11 mouse cellular contexts compared by ENCODE assay signal in the genomic region with DNA sequence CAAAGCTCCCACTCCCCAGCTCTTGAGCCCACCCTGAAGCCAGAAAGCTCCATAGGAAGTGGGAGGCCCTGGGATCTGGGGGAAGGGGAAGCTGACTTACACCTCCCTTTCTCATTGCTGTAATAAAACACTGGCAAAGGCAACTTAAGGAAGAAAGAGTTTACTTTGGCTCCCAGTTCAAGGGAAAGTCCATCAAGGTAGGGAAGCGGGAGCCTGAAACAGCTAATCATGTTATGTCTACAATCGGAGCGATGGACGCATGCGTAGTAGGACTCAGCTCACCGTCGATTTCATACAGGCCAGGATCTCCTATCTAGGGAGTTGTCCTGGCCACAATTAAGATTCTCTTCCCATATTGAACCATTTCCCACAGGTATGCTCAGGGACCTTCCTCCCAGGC. TPM values are rescaled to one million over a fixed set of nuclear protein-coding genes. Genes with fewer than 3 reads are reported as not detected.
DNase-seq lines count a peak whose midpoint lies in the region; ATAC-seq and TF ChIP-seq lines count a peak whose summit lies in the region.
"Had no signal": no experiment of that assay in that cellular context is flagged by ENCODE, and none has a peak within 500 bp of the region (broad histone marks: within the 10 kb centered on the region; RNA-seq: fewer than 3 reads in every experiment).

No protein-coding gene starts in this region.

- H3K4me3 ChIP-seq in hindbrain, embryonic 15.5 days = no peak overlapping the region
- no peak overlapping the region for H3K4me3 ChIP-seq in hindbrain, embryonic 11.5 days (ENCODE audit: low read depth, low read length)
- no peak overlapping the region for H3K4me3 ChIP-seq in embryonic facial prominence, embryonic 15.5 days (replicated peaks)
- no peak overlapping the region for H3K4me3 ChIP-seq in hindbrain, postnatal 0 days (ENCODE audit: low read length)
- H3K4me3 ChIP-seq in forebrain, embryonic 14.5 days (ENCODE audit: low read depth, low read length) = no peak overlapping the region
- H3K4me3 ChIP-seq: liver, embryonic 12.5 days; neural tube, embryonic 13.5 days had no signal

- TF ChIP-seq CTCF in hindbrain, postnatal 0 days (IDR thresholded peaks at IDR 0.05; ENCODE audit: low read depth) = no peak

- no peak for ATAC-seq in hindbrain, embryonic 15.5 days (ENCODE audit: low FRiP score, low read depth)
- ATAC-seq in hindbrain, embryonic 11.5 days (ENCODE audit: low FRiP score) = no peak
- no peak for ATAC-seq in embryonic facial prominence, embryonic 15.5 days (ENCODE audit: insufficient number of reproducible peaks, low FRiP score, low TSS enrichment, low read depth)
- ATAC-seq in hindbrain, postnatal 0 days = no peak
- no peak for ATAC-seq in forebrain, embryonic 14.5 days

- 0 out of 2 replicates have a peak, but pooled peaks cover 6% of the 10 kb centered on the region for H3K4me1 ChIP-seq in hindbrain, embryonic 15.5 days (replicated peaks)
- H3K4me1 ChIP-seq in hindbrain, embryonic 11.5 days (replicated peaks; ENCODE audit: control insufficient read depth, insufficient read depth, low read length) = no peaks in the 10 kb centered on the region
- peaks cover 26% of the 10 kb centered on the region for H3K4me1 ChIP-seq in embryonic facial prominence, embryonic 15.5 days
- H3K4me1 ChIP-seq in hindbrain, postnatal 0 days (ENCODE audit: insufficient read depth, low read length) = no peaks in the 10 kb centered on the region
- no peaks in the 10 kb centered on the region for H3K4me1 ChIP-seq in forebrain, embryonic 14.5 days (ENCODE audit: control insufficient read depth, insufficient read depth, low read length)

- 98% methylated on average over 7 of the region's 7 CpGs for WGBS in hindbrain, embryonic 15.5 days
- WGBS in hindbrain, embryonic 11.5 days = 89% methylated on average over 7 of the region's 7 CpGs
- 93% methylated on average over 7 of the region's 7 CpGs for WGBS in embryonic facial prominence, embryonic 15.5 days
- 83% methylated on average over 7 of the region's 7 CpGs for WGBS in hindbrain, postnatal 0 days
- WGBS in forebrain, embryonic 14.5 days = 98% methylated on average over 7 of the region's 7 CpGs

- peak overlapping the region; percentile 72 for H3K27ac ChIP-seq in hindbrain, embryonic 15.5 days (replicated peaks)
- no peak overlapping the region for H3K27ac ChIP-seq in hindbrain, embryonic 11.5 days (ENCODE audit: low read depth, low read length)
- peak overlapping the region; percentile 80 for H3K27ac ChIP-seq in embryonic facial prominence, embryonic 15.5 days (replicated peaks)
- H3K27ac ChIP-seq in hindbrain, postnatal 0 days = peak overlapping the region; percentile 72; the same call in 1 of the 2 replicates
- H3K27ac ChIP-seq in forebrain, embryonic 14.5 days (ENCODE audit: low read depth, low read length) = no peak overlapping the region
- H3K27ac ChIP-seq: liver, embryonic 12.5 days had no signal

- H3K9ac ChIP-seq in hindbrain, embryonic 15.5 days = no peak overlapping the region
- no peak overlapping the region for H3K9ac ChIP-seq in hindbrain, embryonic 11.5 days (ENCODE audit: low read depth, low read length)
- no peak overlapping the region for H3K9ac ChIP-seq in embryonic facial prominence, embryonic 15.5 days
- no peak overlapping the region for H3K9ac ChIP-seq in hindbrain, postnatal 0 days (replicated peaks; ENCODE audit: low read length)
- no peak overlapping the region for H3K9ac ChIP-seq in forebrain, embryonic 14.5 days (ENCODE audit: low read length)
- H3K9ac ChIP-seq: liver, embryonic 12.5 days; neural tube, embryonic 13.5 days had no signal

- H3K4me2 ChIP-seq in hindbrain, embryonic 15.5 days = no peak overlapping the region
- H3K4me2 ChIP-seq in hindbrain, embryonic 11.5 days (replicated peaks; ENCODE audit: low read depth, low read length) = no peak overlapping the region
- no peak overlapping the region for H3K4me2 ChIP-seq in embryonic facial prominence, embryonic 15.5 days (replicated peaks)
- H3K4me2 ChIP-seq in hindbrain, postnatal 0 days (ENCODE audit: low read depth, low read length) = no peak overlapping the region
- H3K4me2 ChIP-seq in forebrain, embryonic 14.5 days (ENCODE audit: low read length) = no peak overlapping the region
- H3K4me2 ChIP-seq: heart, embryonic 11.5 days; liver, embryonic 12.5 days; neural tube, embryonic 13.5 days had no signal

- no peak for DNase-seq in hindbrain, embryonic 11.5 days (ENCODE audit: low spot score)
- DNase-seq in hindbrain, postnatal 0 days (ENCODE audit: low spot score) = no peak
- DNase-seq in lung, postnatal 10 days = peak; percentile 50
- no peak for DNase-seq in forebrain, embryonic 14.5 days (ENCODE audit: low spot score)
- no peak for DNase-seq in testis, postnatal 14 days (ENCODE audit: low spot score)
- DNase-seq: layer of hippocampus, postnatal 36 days had no signal

- no peaks in the 10 kb centered on the region for H3K9me3 ChIP-seq in hindbrain, embryonic 15.5 days
- no peaks in the 10 kb centered on the region for H3K9me3 ChIP-seq in hindbrain, embryonic 11.5 days (ENCODE audit: control insufficient read depth, low read length)
- no peaks in the 10 kb centered on the region for H3K9me3 ChIP-seq in embryonic facial prominence, embryonic 15.5 days (replicated peaks)
- H3K9me3 ChIP-seq in hindbrain, postnatal 0 days (ENCODE audit: low read length) = no peaks in the 10 kb centered on the region
- H3K9me3 ChIP-seq in forebrain, embryonic 14.5 days (replicated peaks; ENCODE audit: control insufficient read depth, low read length) = no peaks in the 10 kb centered on the region
- H3K9me3 ChIP-seq: liver, embryonic 12.5 days; neural tube, embryonic 13.5 days had no signal

- no peaks in the 10 kb centered on the region for H3K27me3 ChIP-seq in hindbrain, embryonic 15.5 days
- H3K27me3 ChIP-seq in hindbrain, embryonic 11.5 days (ENCODE audit: control insufficient read depth, insufficient read depth, low read length) = no peaks in the 10 kb centered on the region
- no peaks in the 10 kb centered on the region for H3K27me3 ChIP-seq in embryonic facial prominence, embryonic 15.5 days
- no peaks in the 10 kb centered on the region for H3K27me3 ChIP-seq in hindbrain, postnatal 0 days (ENCODE audit: insufficient read depth, low read length)
- no peaks in the 10 kb centered on the region for H3K27me3 ChIP-seq in forebrain, embryonic 14.5 days (replicated peaks; ENCODE audit: control insufficient read depth, insufficient read depth, low read length)
- H3K27me3 ChIP-seq: neural tube, embryonic 13.5 days had no signal

- no peaks in the 10 kb centered on the region for H3K36me3 ChIP-seq in hindbrain, embryonic 15.5 days
- H3K36me3 ChIP-seq in hindbrain, embryonic 11.5 days (ENCODE audit: control insufficient read depth, insufficient read depth, low read length) = no peaks in the 10 kb centered on the region
- peaks cover 17% of the 10 kb centered on the region; the same call in 1 of the 2 replicates for H3K36me3 ChIP-seq in embryonic facial prominence, embryonic 15.5 days
- 0 out of 2 replicates have a peak, but pooled peaks cover 6% of the 10 kb centered on the region for H3K36me3 ChIP-seq in hindbrain, postnatal 0 days (ENCODE audit: insufficient read depth, low read length)
- no peaks in the 10 kb centered on the region for H3K36me3 ChIP-seq in forebrain, embryonic 14.5 days (ENCODE audit: control insufficient read depth, insufficient read depth, low read length)

RNA-seq across cellular contexts. Expression of a gene that starts 38.5 kb away (rescaled TPM):
- 46.5 and 59.9 TPM in 2 replicates for polyA plus RNA-seq in hindbrain, embryonic 15.5 days (2015; fragmentation: Nextera tagmentation; extraction: Ambion mirVana)
- polyA plus RNA-seq in hindbrain, embryonic 11.5 days (2014; fragmentation: Nextera tagmentation; extraction: Ambion mirVana) = 21.5 and 36.4 TPM in 2 replicates
- 73.3 and 75.7 TPM in 2 replicates for polyA plus RNA-seq in embryonic facial prominence, embryonic 15.5 days (2015; fragmentation: Nextera tagmentation; extraction: Ambion mirVana)
- total RNA-seq in hindbrain, postnatal 0 days (2014; rRNA removed) = 35.5 and 40.1 TPM in 2 replicates
- polyA plus RNA-seq in hindbrain, postnatal 0 days (2015; fragmentation: Nextera tagmentation; extraction: Ambion mirVana) = 51.8 and 59.8 TPM in 2 replicates
- 16.1 and 25.8 TPM in 2 replicates for polyA plus RNA-seq in forebrain, embryonic 14.5 days (2014; fragmentation: Nextera tagmentation; extraction: Ambion mirVana)

Comparison
In these comparisons a context has a peak if more than half of its experiments do, and no peak if none do; other contexts are left out.
1. H3K27ac ChIP-seq: peak in hindbrain, embryonic 15.5 days (single experiment), embryonic facial prominence, embryonic 15.5 days (single experiment) and hindbrain, postnatal 0 days (single experiment); none in hindbrain, embryonic 11.5 days (single experiment) and forebrain, embryonic 14.5 days (single experiment).